Mouse (Mus musculus): ENCODE results near the gene Btnl10. TPM values are rescaled to one million over a fixed set of nuclear protein-coding genes. Genes with fewer than 3 reads are reported as not detected.

The Btnl10 gene
- polyA plus RNA-seq, 1 experiment from 2014 or later: not detected

DNA sequence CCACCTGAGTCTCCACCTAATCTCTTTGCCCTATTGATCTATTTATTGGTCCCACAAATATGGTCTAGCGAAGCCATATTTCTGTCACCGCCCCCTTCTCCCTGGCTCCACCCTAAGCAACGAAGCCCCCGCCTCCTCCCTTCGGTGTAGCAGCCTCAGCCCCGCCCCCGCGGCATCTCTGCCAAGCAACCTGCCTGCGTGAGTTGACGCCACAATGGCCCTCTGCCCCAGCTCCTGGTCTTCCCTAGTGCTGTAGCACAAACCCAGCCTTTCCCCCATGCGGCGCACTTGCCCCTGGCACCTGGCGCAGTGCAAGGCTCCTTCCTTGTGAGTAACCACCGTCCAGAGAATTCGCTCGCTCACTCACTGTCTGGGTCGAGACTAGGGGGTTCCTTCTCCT lies 45.8 kb downstream of the Btnl10 start:
- H3K4me3 ChIP-seq (ENCODE audit: low read depth, low read length): no peak overlapping the region
- no peaks in the 10 kb centered on the region; the same call in 1 of the 2 replicates for H3K4me1 ChIP-seq (replicated peaks; ENCODE audit: control insufficient read depth, insufficient read depth)
- no peaks in the 10 kb centered on the region for H3K27me3 ChIP-seq (ENCODE audit: control insufficient read depth, insufficient read depth, low read length)
- ATAC-seq (ENCODE audit: low FRiP score, low TSS enrichment) (no peak; the same call in 1 of the 2 replicates), DNase-seq (ENCODE audit: low spot score) (peak; percentile 73)
- WGBS: 40% methylated on average over 13 of the region's 17 CpGs
- H3K9me3 ChIP-seq (ENCODE audit: control insufficient read depth, low read length): no peaks in the 10 kb centered on the region
- no peaks in the 10 kb centered on the region for H3K36me3 ChIP-seq (ENCODE audit: control insufficient read depth, insufficient read depth, low read length)
- no peak overlapping the region for H3K9ac ChIP-seq (ENCODE audit: low read length)
- H3K27ac ChIP-seq (replicated peaks): no peak overlapping the region
- H3K4me2 ChIP-seq (replicated peaks; ENCODE audit: low read depth): no peak overlapping the region
- TF ChIP-seq CTCF (IDR thresholded peaks at IDR 0.05; ENCODE audit: low read depth): no peak
- TF ChIP-seq EP300 (optimal IDR thresholded peaks at IDR 0.05): no peak

DNA sequence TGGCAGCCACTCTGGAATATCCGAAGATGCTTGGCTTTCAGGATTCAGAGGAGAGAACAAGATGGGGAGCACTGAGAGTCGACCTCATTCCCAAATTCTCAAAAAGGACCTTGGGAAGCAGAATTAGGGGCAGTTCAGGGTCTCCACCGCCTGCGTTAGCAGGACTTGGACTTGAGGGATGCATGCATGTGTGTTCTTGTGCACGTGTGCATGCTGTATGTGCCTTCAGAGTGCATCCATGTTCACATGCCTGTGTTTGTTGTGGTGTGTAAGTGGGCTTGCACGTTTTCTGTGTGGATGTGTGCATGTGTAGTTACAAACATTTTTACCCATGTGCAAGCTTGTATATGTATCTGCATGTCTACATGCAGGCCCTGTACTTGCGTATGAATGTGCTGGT lies 46.5 kb downstream of the Btnl10 start:
- Histone ChIP-seq H3K36me3 (ENCODE audit: control insufficient read depth, insufficient read depth, low read length) (no peaks in the 10 kb centered on the region), H3K4me2 (replicated peaks; ENCODE audit: low read depth) (no peak overlapping the region), H3K9ac (ENCODE audit: low read length) (no peak overlapping the region), H3K27ac (replicated peaks) (no peak overlapping the region), H3K4me1 (replicated peaks; ENCODE audit: control insufficient read depth, insufficient read depth) (no peaks in the 10 kb centered on the region; the same call in 1 of the 2 replicates), H3K27me3 (ENCODE audit: control insufficient read depth, insufficient read depth, low read length) (no peaks in the 10 kb centered on the region), H3K9me3 (ENCODE audit: control insufficient read depth, low read length) (no peaks in the 10 kb centered on the region), H3K4me3 (ENCODE audit: low read depth, low read length) (no peak overlapping the region)
- TF ChIP-seq EP300 (optimal IDR thresholded peaks at IDR 0.05) (no peak), CTCF (IDR thresholded peaks at IDR 0.05; ENCODE audit: low read depth) (no peak)
- 83% methylated on average over 7 of the region's 7 CpGs for WGBS
- DNase-seq (ENCODE audit: low spot score) (no peak), ATAC-seq (ENCODE audit: low FRiP score, low TSS enrichment) (no peak)

DNA sequence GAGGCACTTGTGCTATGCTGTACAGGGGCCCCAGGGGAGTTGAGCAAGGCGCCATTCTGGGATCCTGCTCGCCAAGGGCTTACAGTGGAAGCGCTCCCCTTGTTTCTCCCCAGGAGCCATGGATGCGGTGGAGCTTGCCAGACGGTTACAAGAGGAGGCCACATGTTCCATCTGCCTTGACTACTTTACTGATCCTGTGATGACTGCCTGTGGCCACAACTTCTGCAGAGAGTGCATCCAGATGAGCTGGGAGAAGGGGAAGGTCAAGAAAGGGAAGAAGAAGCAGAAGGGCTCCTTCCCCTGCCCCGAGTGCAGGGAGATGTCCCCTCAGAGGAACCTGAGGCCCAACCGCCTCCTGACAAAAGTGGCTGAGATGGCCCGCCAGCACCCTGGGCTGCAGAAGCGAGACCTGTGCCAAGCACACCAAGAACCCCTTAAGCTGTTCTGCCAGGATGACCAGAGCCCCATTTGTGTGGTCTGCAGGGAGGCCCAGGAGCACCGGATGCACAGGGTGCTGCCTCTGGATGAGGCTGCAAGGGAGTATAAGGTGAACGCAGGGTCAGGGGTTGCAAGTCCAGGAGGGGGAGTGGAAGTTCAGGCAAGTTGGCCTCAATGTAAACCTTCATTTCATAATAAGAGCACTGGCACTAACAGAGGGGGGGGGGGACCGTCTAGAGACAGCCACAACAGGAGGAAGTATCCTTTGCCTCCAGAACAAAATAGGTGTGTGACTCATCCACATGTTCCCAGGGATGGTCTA lies 47.5 kb downstream of the Btnl10 start:
- no peak for ATAC-seq (ENCODE audit: low FRiP score, low TSS enrichment)
- no peak overlapping the region for H3K4me3 ChIP-seq (ENCODE audit: low read depth, low read length)
- H3K36me3 ChIP-seq (ENCODE audit: control insufficient read depth, insufficient read depth, low read length): no peaks in the 10 kb centered on the region
- no peak overlapping the region for H3K4me2 ChIP-seq (replicated peaks; ENCODE audit: low read depth)
- H3K4me1 ChIP-seq (replicated peaks; ENCODE audit: control insufficient read depth, insufficient read depth): no peaks in the 10 kb centered on the region
- no peak overlapping the region for H3K9ac ChIP-seq (ENCODE audit: low read length)
- TF ChIP-seq EP300 (optimal IDR thresholded peaks at IDR 0.05): no peak
- TF ChIP-seq CTCF (IDR thresholded peaks at IDR 0.05; ENCODE audit: low read depth): no peak
- WGBS: 49% methylated on average over 12 of the region's 12 CpGs
- no peaks in the 10 kb centered on the region for H3K9me3 ChIP-seq (ENCODE audit: control insufficient read depth, low read length)
- no peak overlapping the region for H3K27ac ChIP-seq (replicated peaks)
- DNase-seq (ENCODE audit: low spot score): no peak
- H3K27me3 ChIP-seq (ENCODE audit: control insufficient read depth, insufficient read depth, low read length): no peaks in the 10 kb centered on the region

DNA sequence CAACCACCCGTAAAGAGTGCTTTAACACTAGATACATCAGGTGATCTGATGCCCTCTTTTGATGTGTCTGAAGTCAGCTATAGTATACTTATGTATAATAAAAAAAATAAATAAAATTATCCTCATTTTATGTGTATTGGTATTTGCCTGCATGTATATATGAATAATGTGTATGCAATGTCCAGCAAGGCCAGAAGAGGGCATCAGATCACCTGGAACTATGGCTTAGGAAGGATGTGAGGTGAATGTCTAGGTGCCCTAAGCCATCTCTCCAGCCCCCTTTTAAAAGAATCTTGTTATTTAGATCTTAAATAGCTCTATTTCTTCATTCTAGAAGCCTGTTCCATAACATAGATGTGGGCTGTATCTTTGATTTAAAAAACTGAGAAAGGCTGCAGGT lies 49.6 kb downstream of the Btnl10 start:
- Histone ChIP-seq H3K9ac (ENCODE audit: low read length) (no peak overlapping the region), H3K27ac (replicated peaks) (no peak overlapping the region), H3K36me3 (ENCODE audit: control insufficient read depth, insufficient read depth, low read length) (no peaks in the 10 kb centered on the region), H3K4me2 (replicated peaks; ENCODE audit: low read depth) (no peak overlapping the region), H3K9me3 (ENCODE audit: control insufficient read depth, low read length) (no peaks in the 10 kb centered on the region), H3K4me3 (ENCODE audit: low read depth, low read length) (no peak overlapping the region), H3K27me3 (ENCODE audit: control insufficient read depth, insufficient read depth, low read length) (no peaks in the 10 kb centered on the region), H3K4me1 (replicated peaks; ENCODE audit: control insufficient read depth, insufficient read depth) (no peaks in the 10 kb centered on the region)
- ATAC-seq (ENCODE audit: low FRiP score, low TSS enrichment): no peak
- 93% methylated on average over 1 of the region's 1 CpGs for WGBS
- peak; percentile 76 for TF ChIP-seq CTCF (IDR thresholded peaks at IDR 0.05; ENCODE audit: low read depth)
- TF ChIP-seq EP300 (optimal IDR thresholded peaks at IDR 0.05): no peak
- DNase-seq (ENCODE audit: low spot score): no peak

DNA sequence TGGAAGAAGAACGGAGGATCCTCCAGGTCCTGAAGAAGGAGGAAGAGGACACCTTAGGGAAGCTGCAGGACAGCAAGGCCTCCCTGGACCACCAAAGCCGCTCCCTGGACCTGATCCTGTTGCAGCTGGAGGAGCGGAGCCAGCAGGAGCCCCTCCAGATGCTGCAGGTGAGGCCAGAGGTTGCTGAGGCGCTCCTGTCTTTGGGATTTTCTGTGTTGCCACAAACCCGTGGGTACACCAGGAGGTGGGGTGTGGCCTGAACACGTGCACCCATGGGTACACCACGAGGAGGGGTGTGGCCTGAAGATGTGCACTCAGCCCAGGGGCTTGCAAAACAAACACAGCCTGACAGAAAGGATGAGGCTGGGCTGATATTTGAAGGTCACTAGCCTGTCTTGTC lies 50.8 kb downstream of the Btnl10 start:
- Histone ChIP-seq H3K4me2 (replicated peaks; ENCODE audit: low read depth) (no peak overlapping the region), H3K4me3 (ENCODE audit: low read depth, low read length) (no peak overlapping the region), H3K27ac (replicated peaks) (no peak overlapping the region), H3K9ac (ENCODE audit: low read length) (no peak overlapping the region), H3K9me3 (ENCODE audit: control insufficient read depth, low read length) (no peaks in the 10 kb centered on the region), H3K4me1 (replicated peaks; ENCODE audit: control insufficient read depth, insufficient read depth) (no peaks in the 10 kb centered on the region), H3K27me3 (ENCODE audit: control insufficient read depth, insufficient read depth, low read length) (no peaks in the 10 kb centered on the region), H3K36me3 (ENCODE audit: control insufficient read depth, insufficient read depth, low read length) (no peaks in the 10 kb centered on the region)
- peak; percentile 11; the same call in 1 of the 2 replicates for ATAC-seq (ENCODE audit: low FRiP score, low TSS enrichment)
- WGBS: 76% methylated on average over 7 of the region's 7 CpGs
- no peak for DNase-seq (ENCODE audit: low spot score)
- no peak for TF ChIP-seq CTCF (IDR thresholded peaks at IDR 0.05; ENCODE audit: low read depth)

DNA sequence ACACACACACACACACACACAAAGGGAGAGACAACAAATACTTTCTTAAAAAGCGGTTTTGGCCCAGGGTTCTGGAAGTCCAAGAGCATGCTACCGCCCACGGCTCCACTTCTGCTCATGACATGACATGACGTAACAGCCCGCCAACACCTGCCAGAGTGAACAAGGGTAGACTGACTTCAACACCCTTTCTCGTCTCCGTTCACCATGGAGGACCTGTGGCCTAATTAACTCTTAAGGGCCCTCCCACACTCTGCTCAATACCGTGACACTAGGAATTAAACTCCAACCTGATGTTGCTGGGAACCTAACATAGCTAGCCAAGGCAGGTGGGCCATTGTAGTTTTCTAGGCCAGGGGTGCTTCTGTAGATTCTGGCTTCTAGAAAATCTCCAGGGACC lies 51.3 kb downstream of the Btnl10 start:
- H3K36me3 ChIP-seq (ENCODE audit: control insufficient read depth, insufficient read depth, low read length): no peaks in the 10 kb centered on the region
- DNase-seq (ENCODE audit: low spot score) (no peak), ATAC-seq (ENCODE audit: low FRiP score, low TSS enrichment) (peak; percentile 11; the same call in 1 of the 2 replicates)
- no peaks in the 10 kb centered on the region for H3K4me1 ChIP-seq (replicated peaks; ENCODE audit: control insufficient read depth, insufficient read depth)
- 69% methylated on average over 8 of the region's 8 CpGs for WGBS
- no peak overlapping the region for H3K9ac ChIP-seq (ENCODE audit: low read length)
- TF ChIP-seq CTCF (IDR thresholded peaks at IDR 0.05; ENCODE audit: low read depth): no peak
- no peaks in the 10 kb centered on the region for H3K9me3 ChIP-seq (ENCODE audit: control insufficient read depth, low read length)
- no peak overlapping the region for H3K4me2 ChIP-seq (replicated peaks; ENCODE audit: low read depth)
- no peak overlapping the region for H3K27ac ChIP-seq (replicated peaks)
- H3K27me3 ChIP-seq (ENCODE audit: control insufficient read depth, insufficient read depth, low read length): no peaks in the 10 kb centered on the region
- H3K4me3 ChIP-seq (ENCODE audit: low read depth, low read length): no peak overlapping the region

Data from stomach, postnatal 0 days (tissue).